Mouse (Mus musculus) effector memory CD4-positive, alpha-beta T cell, adult 7 months (primary cell): Measurements from ENCODE around the gene Nom1. TPM values are rescaled to one million over a fixed set of nuclear protein-coding genes. Genes with fewer than 3 reads are reported as not detected.

Source experiments
- polyA plus RNA-seq: library from polyadenylated mRNA; unstranded; fragments of 100-300 nt; shearing (Covaris generic); gene quantifications from one replicate; pipeline ENCODE4 v1.2.1, GENCODE M21; 2017

The Nom1 gene
- 35.5 TPM for polyA plus RNA-seq

GRCm38 (mm10) chr5:29434228-29434871 lies at the start of gene Nom1:
Gene Nom1 (plus strand): TSS chr5:29434664.

GRCm38 (mm10) chr5:29478208-29479197 lies 44.0 kb downstream of the Nom1 start, which contains the start of gene Mnx1:
Gene Mnx1 (minus strand): TSS chr5:29478470.

Other genes starting within 250 kb of the Nom1 start
- gene Rnf32, start 238.7 kb upstream of the Nom1 start, polyA plus RNA-seq = 23.8 TPM
- gene Lmbr1, start 56.3 kb upstream of the Nom1 start, polyA plus RNA-seq = 2.8 TPM
- not detected for gene Mnx1, start 43.8 kb downstream of the Nom1 start, polyA plus RNA-seq
- gene Ube3c, start 134.6 kb downstream of the Nom1 start, polyA plus RNA-seq = 47.8 TPM